9 mouse cellular contexts compared by ENCODE assay signal in genomic region chr7:79721386-79721977, GRCm38 (mm10). TPM values are rescaled to one million over a fixed set of nuclear protein-coding genes. Genes with fewer than 3 reads are reported as not detected.
DNase-seq lines count a peak whose midpoint lies in the region; ATAC-seq and TF ChIP-seq lines count a peak whose summit lies in the region.
"Had no signal": no experiment of that assay in that cellular context is flagged by ENCODE, and none has a peak within 500 bp of the region (broad histone marks: within the 10 kb centered on the region; RNA-seq: fewer than 3 reads in every experiment).

No protein-coding gene starts in this region.

- no peaks in the 10 kb centered on the region; the same call in 1 of the 2 replicates for H3K27me3 ChIP-seq in kidney, adult 2 months (replicated peaks; ENCODE audit: control insufficient read depth, insufficient read depth, low read length)
- peaks cover 35% of the 10 kb centered on the region for H3K27me3 ChIP-seq in embryonic facial prominence, embryonic 13.5 days
- H3K27me3 ChIP-seq in heart, embryonic 15.5 days: peaks cover 20% of the 10 kb centered on the region
- H3K27me3 ChIP-seq in lung, postnatal 0 days (replicated peaks; ENCODE audit: insufficient read depth, low read length): no peaks in the 10 kb centered on the region; the same call in none of the 2 replicates

- DNase-seq in kidney, adult 2 months: peak; percentile 53
- no peak for DNase-seq in kidney, adult 11 months
- peak; percentile 52 to 70 for DNase-seq in kidney, postnatal 25 days
- DNase-seq in lung, postnatal 0 days (ENCODE audit: low spot score): peak; percentile 68
- peak; percentile 45 for DNase-seq in ovary, postnatal 10 days (ENCODE audit: low spot score)
- DNase-seq in urinary bladder, postnatal 25 days (ENCODE audit: low spot score): peak; percentile 34

- peak; percentile 77 for ATAC-seq in embryonic facial prominence, embryonic 13.5 days (ENCODE audit: insufficient number of reproducible peaks, insufficient read depth, low FRiP score, low TSS enrichment, low read depth)
- peak; percentile 63 for ATAC-seq in heart, embryonic 15.5 days (replicated peaks; ENCODE audit: insufficient number of reproducible peaks, insufficient read depth, low FRiP score, low read depth)
- peak; percentile 87 for ATAC-seq in lung, postnatal 0 days

- peak overlapping the region; percentile 36 for H3K4me3 ChIP-seq in kidney, adult 2 months (ENCODE audit: insufficient read depth, low read depth, low read length)
- H3K4me3 ChIP-seq in embryonic facial prominence, embryonic 13.5 days: peak overlapping the region; percentile 68
- H3K4me3 ChIP-seq in heart, embryonic 15.5 days: peak overlapping the region; percentile 69
- peak overlapping the region; percentile 51 for H3K4me3 ChIP-seq in lung, postnatal 0 days (ENCODE audit: low read depth, low read length)

- H3K9ac ChIP-seq in embryonic facial prominence, embryonic 13.5 days: peak overlapping the region; percentile 87
- H3K9ac ChIP-seq in heart, embryonic 15.5 days: peak overlapping the region; percentile 75
- peak overlapping the region; percentile 59 for H3K9ac ChIP-seq in lung, postnatal 0 days (replicated peaks; ENCODE audit: low read depth)

- WGBS in kidney, adult 2 months: 2% methylated on average over 48 of the region's 48 CpGs
- under 1% methylated on average over 48 of the region's 48 CpGs for WGBS in embryonic facial prominence, embryonic 13.5 days
- WGBS in heart, embryonic 15.5 days: under 1% methylated on average over 48 of the region's 48 CpGs
- under 1% methylated on average over 48 of the region's 48 CpGs for WGBS in lung, postnatal 0 days

- TF ChIP-seq POLR2A in kidney, adult 2 months (IDR thresholded peaks at IDR 0.05; ENCODE audit: low read depth, low read length): no peak

- H3K4me1 ChIP-seq in kidney, adult 2 months (ENCODE audit: control insufficient read depth, insufficient read depth, low read length): peaks cover 3% of the 10 kb centered on the region; the same call in 1 of the 2 replicates
- peaks cover 9% of the 10 kb centered on the region; the same call in 1 of the 2 replicates for H3K4me1 ChIP-seq in embryonic facial prominence, embryonic 13.5 days
- H3K4me1 ChIP-seq in heart, embryonic 15.5 days (replicated peaks): peaks cover 8% of the 10 kb centered on the region; the same call in 1 of the 2 replicates
- no peaks in the 10 kb centered on the region for H3K4me1 ChIP-seq in lung, postnatal 0 days (ENCODE audit: insufficient read depth, low read depth, low read length)

- no peaks in the 10 kb centered on the region for H3K9me3 ChIP-seq in embryonic facial prominence, embryonic 13.5 days
- H3K9me3 ChIP-seq in heart, embryonic 15.5 days (replicated peaks): no peaks in the 10 kb centered on the region
- H3K9me3 ChIP-seq in lung, postnatal 0 days (ENCODE audit: low read length): no peaks in the 10 kb centered on the region
- H3K9me3 ChIP-seq: G1E had no signal

- no peak for TF ChIP-seq CTCF in kidney, adult 2 months (conservative IDR thresholded peaks at IDR 0.05; ENCODE audit: insufficient read depth, insufficient read length, low read depth, low read length)
- TF ChIP-seq CTCF in lung, postnatal 0 days (IDR thresholded peaks at IDR 0.05): no peak

- H3K4me2 ChIP-seq in embryonic facial prominence, embryonic 13.5 days: peak overlapping the region; percentile 90
- H3K4me2 ChIP-seq in heart, embryonic 15.5 days: peak overlapping the region; percentile 96
- H3K4me2 ChIP-seq in lung, postnatal 0 days (replicated peaks; ENCODE audit: low read depth, low read length): peak overlapping the region; percentile 79

- no peak overlapping the region for H3K27ac ChIP-seq in kidney, adult 2 months (ENCODE audit: insufficient read depth, low read depth, low read length)
- peak overlapping the region; percentile 64 for H3K27ac ChIP-seq in embryonic facial prominence, embryonic 13.5 days
- peak overlapping the region; percentile 56; the same call in 1 of the 2 replicates for H3K27ac ChIP-seq in heart, embryonic 15.5 days
- peak overlapping the region; percentile 75 for H3K27ac ChIP-seq in lung, postnatal 0 days (ENCODE audit: low read length)

- TF ChIP-seq EP300 in lung, postnatal 0 days (IDR thresholded peaks at IDR 0.05): no peak

- H3K36me3 ChIP-seq in kidney, adult 2 months (ENCODE audit: control insufficient read depth, insufficient read depth, low read length): no peaks in the 10 kb centered on the region
- no peaks in the 10 kb centered on the region for H3K36me3 ChIP-seq in embryonic facial prominence, embryonic 13.5 days
- no peaks in the 10 kb centered on the region for H3K36me3 ChIP-seq in heart, embryonic 15.5 days
- H3K36me3 ChIP-seq in lung, postnatal 0 days (ENCODE audit: insufficient read depth, low read length): no peaks in the 10 kb centered on the region
- H3K36me3 ChIP-seq: G1E had no signal

RNA-seq across cellular contexts. Expression of gene Kif7, which starts 6.0 kb away (rescaled TPM):
- polyA plus RNA-seq in kidney, adult 2 months (2012; rRNA removed): 0.81 and 0.92 TPM in 2 replicates
- polyA plus RNA-seq in embryonic facial prominence, embryonic 13.5 days (2015; fragmentation: Nextera tagmentation; extraction: Ambion mirVana): 7.1 and 7.8 TPM in 2 replicates
- 1.6 and 2.8 TPM in 2 replicates for polyA plus RNA-seq in heart, embryonic 15.5 days (2015; fragmentation: Nextera tagmentation; extraction: Ambion mirVana)
- polyA plus RNA-seq in lung, postnatal 0 days (2015; fragmentation: Nextera tagmentation; extraction: Ambion mirVana): 1.6 and 1.7 TPM in 2 replicates

RNA-seq across cellular contexts. Expression of gene Plin1, which starts 11.2 kb away (rescaled TPM):
- 58.4 and 72.2 TPM in 2 replicates for polyA plus RNA-seq in kidney, adult 2 months (2012; rRNA removed)
- polyA plus RNA-seq in embryonic facial prominence, embryonic 13.5 days (2015; fragmentation: Nextera tagmentation; extraction: Ambion mirVana): not detected in 2 replicates
- polyA plus RNA-seq in heart, embryonic 15.5 days (2015; fragmentation: Nextera tagmentation; extraction: Ambion mirVana): not detected in 2 replicates
- 0.45 and 0.60 TPM in 2 replicates for polyA plus RNA-seq in lung, postnatal 0 days (2015; fragmentation: Nextera tagmentation; extraction: Ambion mirVana)
- polyA plus RNA-seq: G1E had no signal

RNA-seq across cellular contexts. Expression of gene Pex11a, which starts 21.4 kb away (rescaled TPM):
- polyA plus RNA-seq in kidney, adult 2 months (2012; rRNA removed): 40.6 and 41.0 TPM in 2 replicates
- 11.9 and 12.4 TPM in 2 replicates for polyA plus RNA-seq in embryonic facial prominence, embryonic 13.5 days (2015; fragmentation: Nextera tagmentation; extraction: Ambion mirVana)
- polyA plus RNA-seq in heart, embryonic 15.5 days (2015; fragmentation: Nextera tagmentation; extraction: Ambion mirVana): 5.9 and 8.6 TPM in 2 replicates
- polyA plus RNA-seq in lung, postnatal 0 days (2015; fragmentation: Nextera tagmentation; extraction: Ambion mirVana): 17.8 and 23.9 TPM in 2 replicates

RNA-seq across cellular contexts. Expression of gene Wdr93, which starts 21.5 kb away (rescaled TPM):
- 1.1 TPM in 2 replicates for polyA plus RNA-seq in kidney, adult 2 months (2012; rRNA removed)
- 0.20 and 0.29 TPM in 2 replicates for polyA plus RNA-seq in embryonic facial prominence, embryonic 13.5 days (2015; fragmentation: Nextera tagmentation; extraction: Ambion mirVana)
- polyA plus RNA-seq in heart, embryonic 15.5 days (2015; fragmentation: Nextera tagmentation; extraction: Ambion mirVana): 0.27 and 0.33 TPM in 2 replicates
- polyA plus RNA-seq in lung, postnatal 0 days (2015; fragmentation: Nextera tagmentation; extraction: Ambion mirVana): 1.6 and 2.0 TPM in 2 replicates

Comparison
In these comparisons a context has a peak if more than half of its experiments do, and no peak if none do; other contexts are left out.
1. RNA of gene Plin1, which starts 11.2 kb away (polyA plus RNA-seq): 58.4 to 72.2 TPM in kidney, adult 2 months; 0.45 to 0.60 TPM in lung, postnatal 0 days, not detected in heart, embryonic 15.5 days and not detected in embryonic facial prominence, embryonic 13.5 days; every median in the first group is over 10 times any median in the second.
2. Peak in every context shown above with its lines, with median percentiles within 50 percentile points of each other: H3K4me3 ChIP-seq, ATAC-seq, H3K4me2 ChIP-seq and H3K9ac ChIP-seq.